Mouse (Mus musculus) gastrocnemius, postnatal 10 days (tissue): Measurements from ENCODE around the gene Cacna2d2. TPM values are rescaled to one million over a fixed set of nuclear protein-coding genes. Genes with fewer than 3 reads are reported as not detected.

Experiments used
- DNase-seq: peaks from one replicate; pipeline ENCODE4 v3.0.0; 2021; ENCODE audit warnings: mixed read lengths
- total RNA-seq, 2 experiments: library from RNA; stranded (reverse); gene quantifications; 2 replicates each; pipeline ENCODE4 v1.2.3; 2021

Cacna2d2 gene
- total RNA-seq, 2 experiments from 2014 or later, result 2.1 to 2.4 TPM

DNA sequence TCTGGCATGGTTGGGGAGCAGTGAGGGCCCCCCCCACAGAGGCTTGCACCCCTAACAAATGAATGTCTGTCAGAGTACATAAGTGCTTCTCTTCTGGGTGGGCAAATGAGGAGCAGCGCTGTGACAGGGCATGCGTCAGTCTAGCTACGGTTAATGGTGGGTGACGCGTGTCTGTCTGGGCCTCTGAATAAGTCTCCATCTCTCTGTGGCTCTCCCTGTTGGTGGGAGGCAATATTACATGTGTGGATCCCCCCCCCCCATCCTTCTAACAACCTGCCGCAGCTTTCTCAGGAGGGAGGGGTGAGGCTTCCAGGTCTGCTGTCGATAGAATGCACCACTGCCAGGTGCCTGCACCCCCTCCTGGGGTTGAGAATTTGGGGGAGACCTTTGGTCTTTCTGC lies 3.7 kb downstream of the Cacna2d2 start:
- DNase-seq, result no peak

GRCm38 (mm10) chr9:107409449-107409848 lies 10.0 kb downstream of the Cacna2d2 start:
- no peak for DNase-seq

DNA sequence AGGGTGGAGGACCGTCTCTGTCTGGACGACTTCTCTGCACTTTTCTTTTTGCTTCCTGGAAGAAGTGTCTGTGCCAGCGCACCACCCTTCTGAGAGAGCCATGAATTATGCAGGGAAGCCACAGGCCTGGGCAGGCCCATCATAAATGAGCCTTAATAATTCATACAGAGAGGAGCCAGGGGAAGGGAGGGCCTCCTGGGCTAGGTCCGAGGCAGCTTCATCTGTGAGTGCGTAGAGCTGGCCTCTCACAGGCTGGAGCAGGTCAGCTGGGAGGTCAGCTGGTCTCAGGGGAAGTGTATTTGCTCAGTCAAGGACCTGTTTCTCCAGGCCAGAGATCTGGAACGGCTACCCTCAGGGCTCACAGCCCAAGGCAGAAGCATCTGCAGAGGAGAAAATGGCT lies 17.7 kb downstream of the Cacna2d2 start:
- DNase-seq, result peak; percentile 34

- no peak for DNase-seq
These were observed 20.3 kb downstream of the Cacna2d2 start for GRCm38 (mm10) chr9:107419491-107420244.

DNA sequence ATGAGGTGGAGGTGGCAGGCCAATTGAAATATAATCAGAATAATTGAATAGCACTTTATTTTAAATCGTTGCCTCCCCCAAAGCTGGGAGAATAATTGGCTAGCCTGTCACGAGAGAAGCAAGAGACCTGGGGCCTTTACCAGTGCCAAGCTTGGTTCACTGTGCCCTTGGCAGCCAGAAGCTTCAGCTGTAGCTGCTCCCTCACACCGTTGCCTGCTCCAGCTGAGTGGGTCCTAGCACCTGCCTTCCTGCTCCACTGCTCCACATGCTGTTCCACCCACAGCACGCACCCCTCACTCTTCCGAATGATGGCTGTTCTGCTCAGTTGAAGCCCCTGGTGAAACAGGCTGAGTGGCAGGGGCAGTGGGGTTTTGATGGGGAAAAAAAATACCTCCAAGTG lies 21.5 kb downstream of the Cacna2d2 start:
- DNase-seq, result no peak

GRCm38 (mm10) chr9:107422878-107423277 lies 23.5 kb downstream of the Cacna2d2 start:
- DNase-seq, result no peak

DNA sequence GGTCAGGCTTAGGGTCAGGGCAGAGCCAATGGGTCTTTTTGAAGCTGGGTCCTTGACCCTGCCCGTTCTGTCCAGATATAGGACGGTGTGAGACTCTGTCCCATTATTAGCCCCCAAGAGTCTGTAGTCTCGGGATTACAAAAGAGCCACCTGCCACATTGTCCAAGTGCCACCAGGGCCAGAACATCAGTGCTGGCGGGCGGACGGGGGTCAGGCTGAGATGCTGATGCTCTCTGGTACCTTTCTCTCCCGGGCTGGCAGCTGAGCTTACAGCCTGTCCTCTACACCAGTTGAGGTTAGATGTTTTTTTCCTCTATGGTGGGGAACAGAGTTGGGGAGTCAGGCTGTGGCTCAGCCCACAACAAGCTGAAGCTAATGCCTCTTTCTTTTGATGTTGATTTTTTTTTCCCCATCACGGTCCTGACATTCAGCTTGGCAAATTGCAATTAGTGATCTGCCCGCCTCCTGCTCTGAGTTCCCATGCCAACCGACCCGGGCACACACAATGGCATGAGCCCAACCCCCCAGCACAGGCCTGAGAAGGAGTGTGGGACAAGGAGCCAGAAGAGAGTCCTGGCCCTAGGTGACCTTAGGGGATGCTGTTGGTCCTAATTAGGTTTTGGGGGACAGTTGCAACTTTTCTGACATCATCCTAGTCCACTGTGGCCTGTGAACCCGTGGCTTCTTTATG lies 25.2 kb downstream of the Cacna2d2 start:
- no peak for DNase-seq

- no peak for DNase-seq
These were observed 28.5 kb downstream of the Cacna2d2 start for GRCm38 (mm10) chr9:107427876-107428275.

GRCm38 (mm10) chr9:107428451-107429186 lies 29.2 kb downstream of the Cacna2d2 start:
- DNase-seq, result no peak

GRCm38 (mm10) chr9:107430445-107430844 lies 31.0 kb downstream of the Cacna2d2 start:
- no peak for DNase-seq

DNA sequence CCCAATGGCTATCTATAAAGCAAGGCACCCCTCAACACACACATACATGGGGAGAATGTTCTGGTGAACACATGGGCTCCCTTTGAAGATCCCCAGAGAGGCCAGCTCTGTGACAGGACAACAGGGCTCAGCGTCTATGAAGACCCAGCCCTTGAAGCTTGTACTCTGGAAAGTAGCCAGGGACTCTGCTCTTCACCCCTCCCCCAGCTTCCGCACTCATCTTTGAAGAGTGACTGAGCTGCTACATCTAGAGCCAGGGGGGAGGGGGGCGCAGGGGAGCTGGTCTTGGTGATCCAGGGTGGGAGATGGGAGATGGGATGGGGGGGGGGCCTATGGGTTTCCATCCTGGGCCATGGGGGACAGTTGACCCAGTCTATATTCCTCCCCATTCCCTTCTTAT lies 33.1 kb downstream of the Cacna2d2 start:
- DNase-seq, result no peak

GRCm38 (mm10) chr9:107434851-107435250 lies 35.4 kb downstream of the Cacna2d2 start:
- DNase-seq, result no peak

DNA sequence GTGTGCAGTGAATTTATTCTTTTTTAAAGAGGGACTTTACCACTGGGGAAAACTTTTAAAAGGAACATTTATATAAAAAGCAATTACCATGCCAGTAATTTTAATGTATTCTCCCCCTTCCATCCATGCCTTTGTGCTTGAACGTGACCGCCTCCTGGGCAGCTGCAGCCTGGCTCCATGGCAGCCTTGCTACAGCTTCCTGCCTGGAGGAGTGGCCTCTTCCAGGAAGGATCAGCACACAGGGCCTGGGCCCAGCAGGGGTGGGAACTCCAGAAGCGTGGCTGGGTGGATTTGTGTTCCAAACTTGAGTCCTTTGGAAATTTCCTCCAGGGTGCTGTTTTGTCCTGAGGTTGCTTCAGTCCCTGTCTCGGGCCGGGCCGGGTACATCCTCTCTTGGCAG lies 35.9 kb downstream of the Cacna2d2 start:
- no peak for DNase-seq

DNA sequence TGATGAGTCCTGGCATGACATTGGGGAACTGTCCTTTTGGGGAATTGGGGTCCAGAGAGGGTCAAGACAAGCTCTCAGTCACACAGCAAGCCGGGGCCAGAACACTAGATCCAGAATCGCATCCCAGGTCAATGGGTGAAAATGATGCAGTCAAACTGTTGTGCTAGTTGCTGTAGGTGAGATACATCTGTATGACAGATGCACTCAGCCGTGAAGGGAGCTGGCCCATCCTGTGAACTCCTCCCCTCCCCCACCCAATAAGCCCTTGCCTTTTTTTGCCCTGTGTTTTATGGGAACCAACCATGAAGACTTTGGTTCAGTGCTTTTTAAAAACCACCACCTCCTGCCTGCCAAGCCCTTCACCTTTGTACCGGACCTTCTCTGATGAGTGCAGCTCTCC lies 43.5 kb downstream of the Cacna2d2 start:
- no peak for DNase-seq

GRCm38 (mm10) chr9:107443324-107443723 lies 43.9 kb downstream of the Cacna2d2 start:
- DNase-seq, result no peak

GRCm38 (mm10) chr9:107445011-107445471 lies 45.6 kb downstream of the Cacna2d2 start:
- no peak for DNase-seq

DNA sequence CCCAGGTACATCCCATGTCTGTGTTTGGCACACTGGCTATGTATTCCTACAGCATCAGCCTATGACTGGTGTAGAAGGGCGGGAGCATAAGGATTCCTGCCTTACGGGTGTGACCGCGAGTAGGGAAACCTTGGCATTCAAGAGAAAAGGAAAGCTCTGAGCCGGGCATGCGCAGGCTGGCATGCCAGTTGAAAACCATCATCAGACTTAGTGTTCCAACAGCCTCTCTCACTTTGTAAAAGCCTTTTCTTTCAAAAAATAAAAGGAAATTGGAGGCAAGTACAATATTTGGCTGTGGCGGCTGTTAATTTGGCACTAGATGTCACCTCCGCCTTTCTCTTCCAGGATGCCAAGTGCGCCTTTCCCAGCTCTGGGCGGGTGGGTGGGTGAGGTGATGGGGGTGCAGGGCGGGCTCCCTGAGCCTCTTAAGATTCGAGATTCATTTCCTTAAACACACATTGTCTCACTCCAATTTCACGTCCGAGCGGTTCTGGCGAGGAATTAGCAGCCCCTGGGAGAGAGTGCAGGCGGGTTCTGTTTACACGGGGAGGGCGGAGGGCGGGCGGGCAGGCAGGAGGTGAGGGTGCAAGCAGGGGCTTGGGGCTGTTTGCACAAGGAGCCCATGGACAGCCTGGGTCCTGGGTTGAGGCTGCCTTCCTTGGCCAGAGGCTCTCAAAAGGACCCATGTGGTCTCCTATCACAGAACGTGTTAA lies 49.5 kb downstream of the Cacna2d2 start:
- DNase-seq, result no peak

- no peak for DNase-seq
These were observed 52.0 kb downstream of the Cacna2d2 start for GRCm38 (mm10) chr9:107451400-107451799.

GRCm38 (mm10) chr9:107451891-107452521 lies 52.6 kb downstream of the Cacna2d2 start:
- DNase-seq, result no peak

DNA sequence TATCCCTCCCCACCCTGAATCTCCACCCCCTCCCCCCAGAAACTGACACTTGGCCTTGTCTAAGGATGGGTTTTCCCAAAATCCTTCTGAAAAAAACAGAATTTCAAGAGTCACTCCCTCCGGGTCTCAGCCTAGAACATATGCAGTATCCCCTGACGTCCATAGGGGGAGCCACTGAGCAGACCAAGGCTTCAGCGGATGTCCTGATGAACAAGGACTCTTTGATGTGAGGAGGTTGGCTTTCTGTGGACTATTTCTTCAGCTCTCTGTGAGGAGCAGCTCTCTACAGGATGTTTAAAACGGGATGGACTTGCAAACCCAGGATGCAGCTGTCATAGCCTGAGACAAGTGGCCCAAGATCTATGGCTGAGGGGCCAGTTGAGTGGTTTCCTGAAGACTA lies 53.1 kb downstream of the Cacna2d2 start:
- DNase-seq, result no peak

GRCm38 (mm10) chr9:107453151-107453550 lies 53.7 kb downstream of the Cacna2d2 start:
- no peak for DNase-seq

GRCm38 (mm10) chr9:107456667-107457066 lies 57.3 kb downstream of the Cacna2d2 start:
- DNase-seq, result peak; percentile 44
